Mouse (Mus musculus): Measurements from ENCODE around the gene Angptl2. TPM values are rescaled to one million over a fixed set of nuclear protein-coding genes. Genes with fewer than 3 reads are reported as not detected.
A peak's percentile ranks its signal among the peaks of the same experiment; 100 is the strongest.

Angptl2 gene
- polyA plus RNA-seq, 1 experiment from 2014 or later: 46.5 TPM

DNA sequence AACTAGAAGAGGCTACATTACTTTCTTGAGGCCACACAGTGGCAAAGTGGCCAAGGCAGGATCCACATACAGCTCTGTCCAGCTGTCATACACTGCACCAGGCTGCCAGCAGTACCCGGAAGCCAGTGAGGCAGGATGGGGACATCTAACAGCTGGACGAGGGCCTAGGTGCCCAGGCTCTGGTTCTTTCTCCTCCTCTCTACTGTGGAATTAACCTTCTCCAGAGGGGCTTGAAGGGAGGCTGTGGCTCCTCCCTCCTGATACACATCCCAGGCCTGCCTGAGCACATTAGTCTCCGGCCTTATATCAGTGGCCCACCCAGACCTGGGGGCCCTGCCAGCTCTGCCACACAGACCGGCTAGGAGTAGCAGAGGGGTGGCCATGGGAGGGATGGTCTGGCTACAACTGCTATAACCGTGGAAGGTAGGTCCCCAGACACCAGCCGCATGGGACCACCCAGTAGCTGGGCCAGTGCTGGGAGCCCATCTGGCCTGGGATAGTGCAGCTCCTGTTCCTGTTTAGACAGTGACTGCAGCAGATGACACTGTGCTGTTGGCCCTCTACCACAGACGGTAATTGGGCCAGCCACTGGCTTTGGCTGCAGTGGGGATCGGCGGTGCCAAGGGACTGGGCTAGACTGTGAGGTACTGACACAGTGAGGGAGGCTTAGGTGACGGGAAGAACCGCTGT lies 37.5 kb upstream of the Angptl2 start:
- 62% methylated on average over 11 of the region's 11 CpGs for WGBS
- Histone ChIP-seq H3K27me3 (ENCODE audit: insufficient read depth, low read length) (no peaks in the 10 kb centered on the region), H3K4me3 (ENCODE audit: low read length) (no peak overlapping the region), H3K4me2 (replicated peaks; ENCODE audit: low read depth, low read length) (no peak overlapping the region), H3K4me1 (ENCODE audit: insufficient read depth, low read length) (peaks cover 20% of the 10 kb centered on the region), H3K27ac (ENCODE audit: low read length) (no peak overlapping the region), H3K9ac (replicated peaks; ENCODE audit: low read length) (no peak overlapping the region; the same call in 1 of the 2 replicates), H3K9me3 (ENCODE audit: low read length) (no peaks in the 10 kb centered on the region), H3K36me3 (ENCODE audit: insufficient read depth, low read length) (no peaks in the 10 kb centered on the region)
- ATAC-seq (ENCODE audit: low FRiP score, low TSS enrichment): peak; percentile 53; the same call in 1 of the 2 replicates

DNA sequence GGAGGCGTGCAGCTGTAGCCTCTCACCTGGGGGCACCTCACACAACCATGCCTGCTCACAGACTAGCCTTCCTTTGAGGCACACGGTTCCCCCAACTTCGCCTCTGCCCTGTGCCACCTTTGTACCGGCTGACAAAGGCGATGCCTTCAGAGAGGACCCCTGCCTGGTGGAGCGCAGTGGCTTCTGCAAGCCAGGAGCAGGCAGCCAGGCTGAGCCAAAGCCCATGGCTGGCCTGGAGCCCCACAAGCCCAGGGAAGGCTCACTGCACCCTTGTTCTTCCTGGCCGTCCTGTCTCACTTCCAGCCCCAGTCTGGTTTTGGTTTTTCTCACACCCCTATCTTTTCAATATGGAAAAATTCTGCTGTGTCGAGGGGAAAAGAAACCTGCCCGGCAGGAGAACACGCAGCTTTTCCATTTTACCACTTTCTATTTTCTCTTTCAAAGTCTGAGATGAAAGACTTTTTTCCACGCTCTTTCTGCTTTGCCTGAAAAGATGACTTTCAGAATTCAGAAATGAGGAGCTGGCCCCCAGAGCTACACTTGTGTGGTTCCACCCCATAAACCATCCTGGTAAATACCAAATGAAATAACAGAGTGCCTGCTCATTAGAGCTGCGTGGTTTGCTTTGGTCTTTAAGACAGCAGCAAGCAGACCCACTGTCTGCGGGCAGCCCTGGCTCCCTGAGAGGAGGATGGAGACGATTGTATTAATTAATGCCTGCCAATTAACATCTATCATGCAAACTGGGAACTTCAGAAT lies 36.5 kb upstream of the Angptl2 start:
- Histone ChIP-seq H3K9ac (replicated peaks; ENCODE audit: low read length) (no peak overlapping the region), H3K4me3 (ENCODE audit: low read length) (no peak overlapping the region), H3K4me1 (ENCODE audit: insufficient read depth, low read length) (peaks cover 20% of the 10 kb centered on the region), H3K36me3 (ENCODE audit: insufficient read depth, low read length) (no peaks in the 10 kb centered on the region), H3K27me3 (ENCODE audit: insufficient read depth, low read length) (no peaks in the 10 kb centered on the region), H3K27ac (ENCODE audit: low read length) (0 out of 2 replicates have a peak overlapping the region, but pooled peaks have one; percentile 17), H3K4me2 (replicated peaks; ENCODE audit: low read depth, low read length) (no peak overlapping the region), H3K9me3 (ENCODE audit: low read length) (no peaks in the 10 kb centered on the region)
- ATAC-seq (ENCODE audit: low FRiP score, low TSS enrichment): no peak
- WGBS: 60% methylated on average over 14 of the region's 14 CpGs

DNA sequence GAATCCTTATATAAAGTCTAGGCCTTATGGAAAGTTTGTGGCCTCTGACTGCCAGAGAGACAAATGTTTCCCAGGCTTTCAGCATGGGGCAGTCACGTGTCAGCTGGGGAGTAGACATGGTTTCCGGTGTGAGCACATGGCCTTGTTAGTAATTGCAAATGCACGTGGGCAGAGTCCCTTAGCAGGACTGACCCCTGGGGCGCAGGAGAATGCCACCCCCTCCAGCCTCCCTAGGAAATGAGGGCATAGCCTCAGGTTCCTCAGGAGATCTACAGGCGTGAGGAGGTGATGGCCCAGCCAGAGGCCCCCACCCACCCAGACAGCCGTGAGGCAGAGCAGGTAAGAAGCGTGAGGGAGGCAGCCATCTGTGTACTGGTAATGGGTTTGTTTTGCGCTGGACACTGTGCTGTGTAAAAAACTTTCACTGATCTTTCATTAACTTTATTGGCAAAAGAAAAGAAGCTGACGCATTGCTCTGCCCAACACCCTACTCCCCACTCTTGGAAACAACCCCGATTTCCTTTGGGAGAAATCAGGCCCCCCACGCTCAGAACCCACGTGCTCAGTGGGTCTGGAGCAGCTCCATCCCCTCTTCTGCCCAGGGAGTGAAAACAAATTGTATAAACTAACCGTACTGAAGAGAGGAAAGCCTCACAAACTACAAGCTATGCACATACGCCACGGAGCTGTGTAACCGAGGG lies 35.8 kb upstream of the Angptl2 start:
- no peak overlapping the region for H3K4me2 ChIP-seq (replicated peaks; ENCODE audit: low read depth, low read length)
- H3K4me3 ChIP-seq (ENCODE audit: low read length): no peak overlapping the region
- 37% methylated on average over 16 of the region's 16 CpGs for WGBS
- H3K9me3 ChIP-seq (ENCODE audit: low read length): no peaks in the 10 kb centered on the region
- no peak overlapping the region; the same call in 1 of the 2 replicates for H3K27ac ChIP-seq (ENCODE audit: low read length)
- H3K27me3 ChIP-seq (ENCODE audit: insufficient read depth, low read length): no peaks in the 10 kb centered on the region
- H3K9ac ChIP-seq (replicated peaks; ENCODE audit: low read length): no peak overlapping the region
- H3K4me1 ChIP-seq (ENCODE audit: insufficient read depth, low read length): peaks cover 20% of the 10 kb centered on the region
- no peaks in the 10 kb centered on the region for H3K36me3 ChIP-seq (ENCODE audit: insufficient read depth, low read length)
- peak; percentile 67; the same call in 1 of the 2 replicates for ATAC-seq (ENCODE audit: low FRiP score, low TSS enrichment)

DNA sequence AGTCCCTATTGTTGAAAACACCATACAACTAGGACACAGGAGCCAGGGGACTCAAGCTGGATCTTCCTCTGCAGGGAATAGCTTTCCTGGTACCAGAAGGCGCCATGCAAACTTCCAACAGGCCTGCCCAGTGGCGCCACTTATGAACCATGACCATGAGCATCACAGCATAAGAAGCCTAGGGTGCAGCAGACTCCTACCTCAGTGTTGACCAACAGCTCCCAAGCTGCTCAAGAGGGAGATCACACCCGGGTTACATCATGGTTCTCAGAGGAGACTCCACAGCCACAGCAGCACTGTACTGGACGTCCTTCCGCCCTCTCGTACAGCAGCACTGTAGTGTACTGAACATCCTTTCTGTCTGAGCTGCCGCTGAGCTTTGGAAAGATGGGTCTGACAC lies 32.5 kb upstream of the Angptl2 start:
- Histone ChIP-seq H3K4me2 (replicated peaks; ENCODE audit: low read depth, low read length) (no peak overlapping the region), H3K36me3 (ENCODE audit: insufficient read depth, low read length) (no peaks in the 10 kb centered on the region), H3K27me3 (ENCODE audit: insufficient read depth, low read length) (no peaks in the 10 kb centered on the region), H3K4me1 (ENCODE audit: insufficient read depth, low read length) (peaks cover 32% of the 10 kb centered on the region), H3K9me3 (ENCODE audit: low read length) (no peaks in the 10 kb centered on the region), H3K27ac (ENCODE audit: low read length) (no peak overlapping the region), H3K9ac (replicated peaks; ENCODE audit: low read length) (no peak overlapping the region), H3K4me3 (ENCODE audit: low read length) (no peak overlapping the region)
- 93% methylated on average over 7 of the region's 7 CpGs for WGBS
- ATAC-seq (ENCODE audit: low FRiP score, low TSS enrichment): no peak

DNA sequence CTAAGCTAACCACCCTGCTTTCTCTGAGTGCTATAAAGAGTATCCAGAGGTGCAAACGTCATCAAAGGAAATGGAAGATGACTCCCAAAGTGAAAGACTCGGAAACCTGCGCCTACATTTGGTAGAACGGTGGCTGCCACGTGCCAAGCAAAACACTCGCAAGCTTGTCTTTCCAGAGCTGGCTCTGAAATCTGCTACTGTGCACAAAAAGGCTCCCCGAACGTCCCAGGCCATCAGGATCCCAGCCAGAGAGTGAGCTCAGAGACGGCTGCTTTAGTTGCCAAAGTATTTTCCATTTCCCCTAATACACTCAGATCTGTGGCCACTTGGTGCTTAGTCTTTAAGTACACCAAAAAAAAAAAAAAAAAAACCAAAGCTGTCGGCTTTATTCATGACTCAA lies 31.2 kb upstream of the Angptl2 start:
- ATAC-seq (ENCODE audit: low FRiP score, low TSS enrichment): no peak
- Histone ChIP-seq H3K4me3 (ENCODE audit: low read length) (no peak overlapping the region), H3K9me3 (ENCODE audit: low read length) (no peaks in the 10 kb centered on the region), H3K4me1 (ENCODE audit: insufficient read depth, low read length) (peaks cover 32% of the 10 kb centered on the region), H3K9ac (replicated peaks; ENCODE audit: low read length) (no peak overlapping the region), H3K27ac (ENCODE audit: low read length) (no peak overlapping the region), H3K4me2 (replicated peaks; ENCODE audit: low read depth, low read length) (no peak overlapping the region), H3K27me3 (ENCODE audit: insufficient read depth, low read length) (no peaks in the 10 kb centered on the region), H3K36me3 (ENCODE audit: insufficient read depth, low read length) (no peaks in the 10 kb centered on the region)
- 55% methylated on average over 10 of the region's 10 CpGs for WGBS

DNA sequence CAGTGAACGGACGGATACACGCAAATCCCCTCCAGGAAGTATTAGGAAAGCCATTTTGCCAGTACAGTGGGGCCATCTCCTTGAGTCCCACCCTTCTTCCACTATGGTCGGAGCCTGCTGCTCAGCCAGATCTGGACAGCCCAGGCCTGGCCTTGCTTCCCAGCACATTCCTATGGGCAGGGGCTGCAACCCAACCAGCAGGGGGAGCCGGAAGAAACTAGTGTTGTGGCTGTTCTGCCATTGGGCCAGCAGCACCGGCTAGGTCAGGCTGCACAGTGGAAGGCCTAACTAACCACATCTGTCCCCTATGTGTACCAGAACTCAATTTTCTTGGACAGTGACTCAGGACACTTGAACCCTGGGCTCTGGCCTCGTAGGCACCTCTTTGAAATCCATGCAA lies 30.6 kb upstream of the Angptl2 start:
- Histone ChIP-seq H3K4me3 (ENCODE audit: low read length) (no peak overlapping the region), H3K4me2 (replicated peaks; ENCODE audit: low read depth, low read length) (no peak overlapping the region), H3K9me3 (ENCODE audit: low read length) (no peaks in the 10 kb centered on the region), H3K27me3 (ENCODE audit: insufficient read depth, low read length) (no peaks in the 10 kb centered on the region), H3K4me1 (ENCODE audit: insufficient read depth, low read length) (peaks cover 26% of the 10 kb centered on the region), H3K9ac (replicated peaks; ENCODE audit: low read length) (no peak overlapping the region), H3K36me3 (ENCODE audit: insufficient read depth, low read length) (no peaks in the 10 kb centered on the region), H3K27ac (ENCODE audit: low read length) (no peak overlapping the region)
- WGBS: 72% methylated on average over 7 of the region's 7 CpGs
- ATAC-seq (ENCODE audit: low FRiP score, low TSS enrichment): no peak

DNA sequence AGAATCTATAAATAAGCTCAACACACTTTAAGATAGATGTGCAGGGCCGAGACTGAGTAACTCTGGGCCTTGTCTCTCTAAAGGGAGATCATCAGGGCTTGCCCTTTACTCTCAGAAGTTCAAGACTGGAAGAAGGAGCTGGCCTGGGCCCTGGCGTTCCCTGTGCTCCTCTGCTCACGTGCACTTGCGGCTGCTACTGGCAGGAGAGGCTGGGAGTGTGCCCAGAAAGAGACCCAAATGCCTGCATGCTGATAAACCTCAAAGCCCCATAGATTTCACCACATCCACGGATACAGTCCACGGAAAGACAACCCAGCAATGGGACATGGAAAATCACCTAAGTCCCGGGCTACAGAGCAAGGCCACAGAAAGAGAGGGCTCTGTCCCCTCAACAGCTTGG lies 29.4 kb upstream of the Angptl2 start:
- Histone ChIP-seq H3K9ac (replicated peaks; ENCODE audit: low read length) (peak overlapping the region; percentile 19), H3K36me3 (ENCODE audit: insufficient read depth, low read length) (no peaks in the 10 kb centered on the region), H3K9me3 (ENCODE audit: low read length) (no peaks in the 10 kb centered on the region), H3K4me3 (ENCODE audit: low read length) (no peak overlapping the region), H3K27ac (ENCODE audit: low read length) (no peak overlapping the region), H3K4me1 (ENCODE audit: insufficient read depth, low read length) (peaks cover 21% of the 10 kb centered on the region), H3K4me2 (replicated peaks; ENCODE audit: low read depth, low read length) (no peak overlapping the region), H3K27me3 (ENCODE audit: insufficient read depth, low read length) (no peaks in the 10 kb centered on the region)
- 77% methylated on average over 7 of the region's 7 CpGs for WGBS
- ATAC-seq (ENCODE audit: low FRiP score, low TSS enrichment): no peak

DNA sequence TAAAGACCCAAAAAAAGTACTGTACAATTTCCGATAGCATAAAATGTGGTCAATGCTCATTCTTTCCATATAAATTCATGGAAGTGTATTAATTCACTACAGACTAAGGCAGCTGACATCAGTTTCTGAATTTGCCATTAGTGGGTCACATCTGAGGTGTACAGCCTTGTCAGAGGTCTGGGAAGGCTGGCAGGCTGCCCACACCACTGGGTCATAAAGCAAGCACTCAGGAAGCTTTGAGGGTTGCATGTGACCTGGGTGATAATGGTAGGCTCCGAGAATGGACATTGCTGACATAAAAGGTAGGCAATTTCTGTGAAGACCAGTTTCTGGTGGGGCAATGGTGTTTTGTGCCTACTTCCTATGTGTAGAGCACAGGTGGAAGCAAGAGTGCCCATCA lies 28.0 kb upstream of the Angptl2 start:
- Histone ChIP-seq H3K4me3 (ENCODE audit: low read length) (no peak overlapping the region), H3K4me2 (replicated peaks; ENCODE audit: low read depth, low read length) (no peak overlapping the region), H3K9ac (replicated peaks; ENCODE audit: low read length) (no peak overlapping the region), H3K9me3 (ENCODE audit: low read length) (no peaks in the 10 kb centered on the region), H3K27me3 (ENCODE audit: insufficient read depth, low read length) (no peaks in the 10 kb centered on the region), H3K36me3 (ENCODE audit: insufficient read depth, low read length) (no peaks in the 10 kb centered on the region), H3K4me1 (ENCODE audit: insufficient read depth, low read length) (peaks cover 21% of the 10 kb centered on the region), H3K27ac (ENCODE audit: low read length) (no peak overlapping the region)
- 59% methylated on average over 2 of the region's 2 CpGs for WGBS
- ATAC-seq (ENCODE audit: low FRiP score, low TSS enrichment): no peak

DNA sequence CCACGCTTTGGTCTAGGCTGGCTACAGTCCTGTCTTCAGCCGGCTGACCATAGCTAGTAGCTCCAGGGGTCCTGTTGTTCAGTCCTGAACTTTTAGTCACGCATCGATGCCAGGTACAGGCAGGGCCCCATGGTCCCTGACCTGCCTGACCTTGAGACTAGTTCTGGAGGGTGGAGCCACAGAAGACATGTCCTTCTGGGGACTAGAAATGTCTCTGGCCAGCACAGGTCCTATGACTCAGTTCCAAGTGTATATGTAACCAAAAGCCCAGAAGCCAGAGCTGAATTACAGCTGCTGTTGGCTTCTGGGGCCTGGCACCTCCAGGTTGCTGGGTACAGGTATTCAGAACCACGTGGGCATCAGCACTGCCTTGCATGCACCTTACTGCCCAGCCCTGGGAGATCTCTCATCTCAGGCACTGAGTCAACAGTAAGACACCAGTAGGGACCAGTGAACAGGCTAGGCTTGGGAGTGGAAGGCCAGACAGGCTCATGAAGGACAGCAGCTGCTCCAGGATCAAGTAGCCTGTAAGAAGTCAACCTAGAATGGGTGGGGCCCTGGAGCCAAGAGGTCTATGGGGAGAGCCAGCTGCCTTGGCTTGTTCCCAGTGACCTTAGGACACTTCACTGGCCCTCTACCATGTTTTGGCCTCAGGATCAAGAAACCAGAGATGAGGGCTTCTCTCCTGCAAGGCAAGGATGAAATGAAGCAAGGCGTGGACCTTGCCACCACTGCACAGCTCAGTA lies 26.8 kb upstream of the Angptl2 start:
- 64% methylated on average over 6 of the region's 6 CpGs for WGBS
- Histone ChIP-seq H3K4me2 (replicated peaks; ENCODE audit: low read depth, low read length) (no peak overlapping the region), H3K9ac (replicated peaks; ENCODE audit: low read length) (no peak overlapping the region), H3K27ac (ENCODE audit: low read length) (0 out of 2 replicates have a peak overlapping the region, but pooled peaks have one; percentile 25), H3K4me3 (ENCODE audit: low read length) (no peak overlapping the region), H3K27me3 (ENCODE audit: insufficient read depth, low read length) (no peaks in the 10 kb centered on the region), H3K36me3 (ENCODE audit: insufficient read depth, low read length) (no peaks in the 10 kb centered on the region), H3K9me3 (ENCODE audit: low read length) (no peaks in the 10 kb centered on the region), H3K4me1 (ENCODE audit: insufficient read depth, low read length) (peaks cover 21% of the 10 kb centered on the region)
- peak; percentile 63 for ATAC-seq (ENCODE audit: low FRiP score, low TSS enrichment)
